Mouse (Mus musculus) megakaryocyte progenitor cell, adult 5-6 weeks (primary cell): ENCODE data around the gene Gbf1. TPM values are rescaled to one million over a fixed set of nuclear protein-coding genes. Genes with fewer than 3 reads are reported as not detected.

Experiments used
- ATAC-seq: replicated peaks from 2 replicates; pipeline ENCODE4 v1.8.0; 2016; ENCODE audit warnings: mild to moderate bottlenecking, moderate TSS enrichment, inconsistent platforms; ENCODE audit not compliant: poor library complexity
- total RNA-seq, 2 experiments: library from RNA; stranded (forward) in 1 of 2; stranded (reverse) in 1 of 2; fragments of 157-497, 149-512 nt in 1 of 2; fragments of 200-1000 nt in 1 of 2; gene quantifications; 2 replicates each; pipeline versions ENCODE4 v1.2.3 to v1.2.4; 2015 to 2017

Gbf1 gene
- total RNA-seq, 2 experiments from 2014 or later, result 21.8 to 48.7 TPM

GRCm38 (mm10) chr19:46290535-46291105, 138.3 kb downstream of the Gbf1 start:
- ATAC-seq, result no peak

- no peak for ATAC-seq
These were observed 144.6 kb downstream of the Gbf1 start for GRCm38 (mm10) chr19:46296938-46297337.

- no peak for ATAC-seq
These were observed 148.2 kb downstream of the Gbf1 start for GRCm38 (mm10) chr19:46300294-46301045.

- ATAC-seq, result no peak
These were observed 150.2 kb downstream of the Gbf1 start for GRCm38 (mm10) chr19:46302551-46302950.

- no peak for ATAC-seq
These were observed 151.2 kb downstream of the Gbf1 start for GRCm38 (mm10) chr19:46303251-46304215.

- ATAC-seq, result peak; percentile 65
These were observed 152.0 kb downstream of the Gbf1 start, which contains the start of gene Nfkb2 for GRCm38 (mm10) chr19:46304216-46304841. TSS of gene Nfkb2 (plus strand) at chr19:46304320.

- ATAC-seq, result peak; percentile 28
These were observed 152.6 kb downstream of the Gbf1 start for GRCm38 (mm10) chr19:46304908-46305333.

GRCm38 (mm10) chr19:46305432-46306267, 153.3 kb downstream of the Gbf1 start:
- ATAC-seq, result peak; percentile 54

GRCm38 (mm10) chr19:46306268-46306610, 153.9 kb downstream of the Gbf1 start:
- no peak for ATAC-seq

GRCm38 (mm10) chr19:46306751-46307289, 154.5 kb downstream of the Gbf1 start:
- ATAC-seq, result no peak

GRCm38 (mm10) chr19:46307781-46308180, 155.5 kb downstream of the Gbf1 start:
- ATAC-seq, result no peak

- no peak for ATAC-seq
These were observed 156.0 kb downstream of the Gbf1 start for GRCm38 (mm10) chr19:46308303-46308702.

- ATAC-seq, result peak; percentile 61
These were observed 156.6 kb downstream of the Gbf1 start for GRCm38 (mm10) chr19:46308706-46309435.

GRCm38 (mm10) chr19:46309651-46310305, 157.5 kb downstream of the Gbf1 start:
- no peak for ATAC-seq

GRCm38 (mm10) chr19:46310312-46310865, 158.1 kb downstream of the Gbf1 start:
- no peak for ATAC-seq

GRCm38 (mm10) chr19:46311341-46311740, 159.0 kb downstream of the Gbf1 start:
- no peak for ATAC-seq

- no peak for ATAC-seq
These were observed 160.3 kb downstream of the Gbf1 start for GRCm38 (mm10) chr19:46312566-46312965.

GRCm38 (mm10) chr19:46313116-46313515, 160.8 kb downstream of the Gbf1 start:
- ATAC-seq, result no peak
